Mouse (Mus musculus): ENCODE data around the gene Gpcpd1.

Gpcpd1 gene

DNA sequence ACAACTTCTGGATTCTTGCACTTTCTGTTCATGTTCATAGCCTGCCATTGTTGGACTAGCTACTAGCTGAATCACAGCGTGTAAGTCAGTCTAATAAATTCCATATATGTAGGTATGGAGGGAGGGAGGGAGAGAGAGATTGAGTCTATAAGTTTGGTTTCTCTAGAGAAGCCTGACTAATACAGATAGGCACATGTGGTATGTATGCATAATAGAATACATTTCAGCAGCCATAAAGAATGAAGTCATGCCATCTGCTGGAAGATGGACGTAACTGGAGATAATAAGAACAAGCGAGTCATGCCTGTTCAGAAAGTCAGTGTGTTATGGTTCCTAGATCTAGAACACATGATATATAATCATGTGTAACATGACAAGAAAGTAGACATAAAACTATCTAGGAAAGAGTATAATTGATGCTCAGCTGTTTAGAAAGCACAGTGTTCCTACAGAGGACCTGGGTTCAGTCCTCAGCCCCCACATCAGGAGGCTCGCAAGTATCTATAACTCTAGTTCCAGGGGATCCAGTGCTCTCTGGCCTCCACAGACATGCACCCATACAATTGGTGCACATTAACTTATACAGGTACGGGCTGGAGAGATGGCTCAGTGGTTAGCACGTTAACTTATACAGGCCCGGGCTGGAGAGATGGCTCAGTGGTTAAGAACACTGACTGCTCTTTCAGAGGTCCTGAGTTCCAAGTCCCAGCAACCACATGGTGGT, 90.0 kb downstream of the Gpcpd1 start:
- in situ Hi-C loops (cut with MboI; ENCODE audit: low sequenced_read_pairs): loop anchor here (10.0 kb wide), 1 partner anchor 193 kb away; no protein-coding TSS in a partner anchor

DNA sequence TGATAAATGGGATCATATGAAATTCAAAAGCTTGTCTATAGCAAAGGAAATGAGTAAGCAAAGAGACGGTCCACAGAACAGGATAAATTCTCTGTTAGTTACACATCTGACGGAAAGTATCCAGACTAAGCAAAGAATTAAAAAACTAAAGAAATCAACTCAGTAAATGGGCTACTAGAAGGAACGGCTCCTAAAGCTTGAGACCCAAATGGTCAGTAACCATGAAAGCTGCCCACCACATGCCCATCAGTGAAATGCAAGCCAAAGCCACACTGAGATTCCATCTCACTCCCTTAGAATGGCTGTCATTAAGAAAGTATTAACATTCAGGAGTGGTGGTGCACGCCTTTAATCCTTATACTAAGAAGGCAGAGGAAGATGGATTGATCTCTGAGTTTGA, 94.3 kb downstream of the Gpcpd1 start:
- in situ Hi-C loops (cut with MboI; ENCODE audit: low sequenced_read_pairs): loop anchor here (10.0 kb wide), 1 partner anchor 188 kb away; no protein-coding TSS in a partner anchor

DNA sequence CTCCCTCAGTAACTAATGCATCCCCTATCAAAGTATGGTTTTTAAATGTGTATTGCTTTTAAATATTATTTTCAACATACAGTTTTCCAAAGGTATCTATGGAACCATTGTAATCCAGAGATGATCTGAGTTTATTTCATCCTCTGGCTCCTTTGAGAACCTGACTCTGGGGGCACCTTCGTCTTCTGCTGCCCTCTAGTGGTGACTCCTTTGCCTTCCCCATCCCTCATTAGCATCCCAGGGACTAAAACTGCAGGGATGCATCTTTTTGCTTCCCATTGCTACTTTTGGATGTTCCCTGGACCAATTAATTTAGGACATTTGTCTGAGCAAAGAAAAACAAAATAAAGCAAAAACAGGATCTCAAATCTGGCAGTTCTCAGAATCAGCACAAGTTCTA, 102.1 kb downstream of the Gpcpd1 start:
- in situ Hi-C loops (cut with MboI; ENCODE audit: low sequenced_read_pairs): loop anchor here (10.0 kb wide), 1 partner anchor 161 kb away; no protein-coding TSS in a partner anchor

DNA sequence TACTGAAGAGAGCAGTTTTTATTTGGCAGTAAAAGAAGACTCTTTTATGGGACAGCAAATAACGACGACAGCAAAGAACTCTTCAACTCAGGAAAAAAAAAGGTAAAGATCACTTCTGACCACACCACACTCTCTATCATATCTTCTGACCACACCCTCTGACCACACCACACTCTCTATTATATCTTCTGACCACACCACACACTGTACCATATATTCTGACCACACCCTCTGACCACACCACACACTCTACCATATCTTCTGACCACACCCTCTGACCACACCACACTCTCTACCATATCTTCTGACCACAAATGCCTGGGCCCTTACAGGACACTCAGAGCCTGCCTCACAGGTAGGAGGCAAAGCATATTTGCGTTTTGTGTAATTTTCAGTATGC, 106.0 kb downstream of the Gpcpd1 start:
- in situ Hi-C loops (cut with MboI; ENCODE audit: low sequenced_read_pairs): loop anchor here (10.0 kb wide), 1 partner anchor 157 kb away; no protein-coding TSS in a partner anchor
